Mouse (Mus musculus) megakaryocyte, embryonic 14.5 days (primary cell): ENCODE results near the gene Psme4.

Experiments
- FLI1 ChIP-seq: IDR thresholded peaks from 2 replicates; pipeline ENCODE4 v1.6.1; 2012; ENCODE audit warnings: low read length, inconsistent platforms, mixed read lengths
- GATA1 ChIP-seq: IDR thresholded peaks from 3 replicates; pipeline ENCODE4 v1.6.1; 2012; ENCODE audit warnings: mixed read lengths, low read length, inconsistent platforms, borderline replicate concordance

DNA sequence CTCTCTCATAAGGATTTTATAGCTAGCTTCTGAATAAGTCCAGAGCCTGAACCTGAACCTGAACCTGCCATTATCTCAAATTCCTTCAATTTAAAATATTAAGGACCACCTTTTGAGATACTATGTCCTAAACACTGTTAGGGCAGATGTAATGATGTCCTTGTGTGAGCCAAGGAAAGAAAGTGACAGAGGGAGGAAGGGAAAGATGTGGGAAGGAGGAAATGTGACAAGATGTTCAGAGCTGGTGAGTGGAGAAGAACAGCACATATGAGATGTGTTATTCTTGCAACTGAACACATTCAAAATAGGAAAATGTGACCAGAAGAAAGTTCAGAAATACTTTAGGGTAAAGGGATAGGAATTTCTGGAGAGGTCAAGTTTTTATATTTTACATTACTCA is 38.1 kb upstream of the Psme4 start:
- TF ChIP-seq GATA1 = no peak
- TF ChIP-seq FLI1 = no peak
